Mouse (Mus musculus) olfactory bulb, adult 2 months (tissue): ENCODE results near the gene Cand2. TPM values are rescaled to one million over a fixed set of nuclear protein-coding genes. Genes with fewer than 3 reads are reported as not detected.
"Not testable (repeated sequence)": the region's sequence is repeated elsewhere in the genome, so short reads cannot be mapped to it uniquely, and the experiment has no call there.

Experiments used
- H3K27ac ChIP-seq: fragments of 200-500 bp; 2 replicates; pipeline ENCODE4 v1.5.1; 2012; ENCODE audit warnings: low read depth, low read length; ENCODE audit not compliant: insufficient read depth
- H3K4me1 ChIP-seq: fragments of 200-500 bp; 2 replicates; pipeline ENCODE4 v1.6.1; 2012; ENCODE audit warnings: low read length; ENCODE audit not compliant: control insufficient read depth, insufficient read depth
- H3K4me3 ChIP-seq: fragments of 200-500 bp; 2 replicates; pipeline ENCODE4 v1.5.1; 2012; ENCODE audit warnings: mild to moderate bottlenecking, low read depth, low read length, moderate library complexity; ENCODE audit not compliant: insufficient read depth
- CTCF ChIP-seq: fragments of 200-500 bp; IDR thresholded peaks from 2 replicates; pipeline ENCODE4 v1.5.1; 2012; ENCODE audit warnings: low read depth, mild to moderate bottlenecking, low read length, moderate library complexity; ENCODE audit not compliant: insufficient read depth
- POLR2A ChIP-seq: fragments of 200-500 bp; IDR thresholded peaks from 2 replicates; pipeline ENCODE4 v1.6.1; 2012; ENCODE audit warnings: mild to moderate bottlenecking, low read depth, low read length, moderate library complexity; ENCODE audit not compliant: insufficient read depth
- WGBS: fragments of 180-500 bp; shearing (Covaris S2); methylation state at CpG from one replicate; pipeline ENCODE4 v1.1.7; 2018; 5-methylcytosine and 5-hydroxymethylcytosine counted together
- polyA plus RNA-seq: library from polyadenylated mRNA; stranded (reverse); fragments of >200 nt; gene quantifications from 2 replicates; pipeline ENCODE4 v1.2.4, GENCODE M21; 2012; ENCODE audit warnings: low replicate concordance; ENCODE audit not compliant: missing spikeins, insufficient read depth, insufficient read length

Cand2 gene
- polyA plus RNA-seq, 1 experiment = not detected

GRCm38 (mm10) chr6:115814104-115814503, 39.8 kb downstream of the Cand2 start:
- no peak overlapping the region for H3K4me3 ChIP-seq
- H3K4me1 ChIP-seq = no peaks in the 10 kb centered on the region
- TF ChIP-seq POLR2A (no peak), CTCF (no peak)
- H3K27ac ChIP-seq = no peak overlapping the region
- WGBS = 42% methylated on average over 4 of the region's 4 CpGs

- 76% methylated on average over 4 of the region's 4 CpGs for WGBS
- TF ChIP-seq POLR2A (no peak), CTCF (no peak)
Observed at GRCm38 (mm10) chr6:115815041-115815440, 40.7 kb downstream of the Cand2 start.

GRCm38 (mm10) chr6:115818129-115818528, 43.8 kb downstream of the Cand2 start:
- Histone ChIP-seq H3K27ac (no peak overlapping the region), H3K4me3 (no peak overlapping the region), H3K4me1 (no peaks in the 10 kb centered on the region)
- WGBS = 63% methylated on average over 2 of the region's 2 CpGs
- TF ChIP-seq POLR2A (no peak), CTCF (no peak)

More at GRCm38 (mm10) chr6:115815041-115815440, 40.7 kb downstream of the Cand2 start:
- H3K4me1 ChIP-seq = no peaks in the 10 kb centered on the region
- no peak overlapping the region for H3K4me3 ChIP-seq
- no peak overlapping the region for H3K27ac ChIP-seq

GRCm38 (mm10) chr6:115821216-115821993, 47.1 kb downstream of the Cand2 start:
- Histone ChIP-seq H3K4me1 (no peaks in the 10 kb centered on the region), H3K4me3 (no peak overlapping the region), H3K27ac (no peak overlapping the region)
- WGBS = 86% methylated on average over 8 of the region's 8 CpGs
- TF ChIP-seq POLR2A (no peak), CTCF (no peak)

GRCm38 (mm10) chr6:115823850-115824464, 49.6 kb downstream of the Cand2 start:
- H3K4me1 ChIP-seq, H3K4me3 ChIP-seq, H3K27ac ChIP-seq: not testable (repeated sequence)
- WGBS = 7% methylated on average over 5 of the region's 11 CpGs

GRCm38 (mm10) chr6:115830779-115831601, 56.7 kb downstream of the Cand2 start:
- no peak overlapping the region for H3K4me3 ChIP-seq
- no peak for TF ChIP-seq CTCF
- no peak for TF ChIP-seq POLR2A
- no peaks in the 10 kb centered on the region for H3K4me1 ChIP-seq
- WGBS = 87% methylated on average over 6 of the region's 6 CpGs
- no peak overlapping the region for H3K27ac ChIP-seq

GRCm38 (mm10) chr6:115832152-115832850, 58.0 kb downstream of the Cand2 start:
- 98% methylated on average over 2 of the region's 2 CpGs for WGBS
- H3K4me3 ChIP-seq = no peak overlapping the region
- H3K4me1 ChIP-seq = peaks cover 2% of the 10 kb centered on the region; the same call in 1 of the 2 replicates
- no peak for TF ChIP-seq POLR2A
- TF ChIP-seq CTCF = no peak
- no peak overlapping the region for H3K27ac ChIP-seq

GRCm38 (mm10) chr6:115833861-115834260, 59.5 kb downstream of the Cand2 start:
- Histone ChIP-seq H3K4me1 (peaks cover 11% of the 10 kb centered on the region), H3K27ac (no peak overlapping the region), H3K4me3 (no peak overlapping the region)
- TF ChIP-seq POLR2A (no peak), CTCF (no peak)
